Mouse (Mus musculus) gonadal fat pad, adult 2 months (tissue): Measurements from ENCODE around the gene Pfkfb1. TPM values are rescaled to one million over a fixed set of nuclear protein-coding genes. Genes with fewer than 3 reads are reported as not detected.

Source experiments
- DNase-seq: peaks from one replicate; pipeline ENCODE4 v3.0.0-alpha.2; 2012; ENCODE audit warnings: low read depth
- polyA plus RNA-seq: library from polyadenylated mRNA; depleted of rRNA; stranded (reverse); fragments of >200 nt; gene quantifications from 2 replicates; pipeline ENCODE4 v1.2.3, GENCODE M21; 2012; rRNA removed

Gene Pfkfb1
- polyA plus RNA-seq, 1 experiment = 43.8 TPM

DNA sequence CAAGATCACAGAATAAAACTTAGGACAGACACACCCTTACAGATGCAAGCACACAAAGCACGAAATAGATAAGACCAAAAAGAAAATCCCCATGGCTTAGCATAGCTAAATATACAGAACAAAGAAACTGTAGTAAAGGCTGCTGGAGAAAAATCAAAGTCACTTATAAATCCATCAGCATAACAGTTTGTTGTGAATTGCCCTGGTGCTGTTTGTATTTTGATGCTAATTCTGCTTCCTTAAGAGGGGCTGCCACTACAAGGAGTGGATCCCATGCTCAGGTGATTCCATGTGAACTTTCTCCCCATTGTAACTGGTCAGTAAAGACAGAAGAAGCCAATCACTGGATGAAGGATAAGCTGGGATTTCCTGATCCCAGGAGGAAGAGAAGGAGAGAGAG is 89.5 kb downstream of the Pfkfb1 start:
- no peak for DNase-seq

Other genes with a start within 250 kb of the Pfkfb1 start
- 8.1 and 9.3 TPM in 2 replicates for gene Tmem29, start 129.1 kb upstream of the Pfkfb1 start, polyA plus RNA-seq
- gene Alas2, start 40.9 kb upstream of the Pfkfb1 start, polyA plus RNA-seq = 14.5 and 37.8 TPM in 2 replicates
- gene Apex2, start 1.6 kb downstream of the Pfkfb1 start, polyA plus RNA-seq = 9.7 and 14.3 TPM in 2 replicates
- gene Tro, start 69.4 kb downstream of the Pfkfb1 start, polyA plus RNA-seq = 1.6 and 2.0 TPM in 2 replicates
- gene Maged2, start 226.1 kb downstream of the Pfkfb1 start, polyA plus RNA-seq = 37.8 and 46.0 TPM in 2 replicates